Comparison of ENCODE assay signal across 8 mouse cellular contexts in the genomic region with DNA sequence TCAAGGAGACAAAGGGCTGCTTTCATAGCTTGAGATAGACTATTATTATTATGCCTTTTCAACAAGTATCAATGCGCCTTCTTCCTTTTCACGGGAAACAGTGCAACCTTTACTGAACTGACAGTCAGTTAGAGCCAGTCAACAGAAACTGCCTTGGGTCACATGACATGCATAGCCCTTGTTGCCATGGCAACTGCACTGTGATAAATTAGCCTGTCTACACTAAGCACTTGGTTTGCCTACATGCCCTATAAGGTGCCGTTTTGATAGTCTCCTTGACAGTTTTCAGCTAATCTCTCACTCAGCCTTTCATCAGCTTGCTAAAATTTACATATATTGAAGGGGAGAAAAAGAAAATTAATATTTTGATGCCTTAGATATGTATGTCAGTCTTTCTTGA.
DNase-seq lines count a peak whose midpoint lies in the region; ATAC-seq and TF ChIP-seq lines count a peak whose summit lies in the region.

No protein-coding gene starts in this region.

- H3K36me3 ChIP-seq in ES-E14 (ENCODE audit: control insufficient read depth, insufficient read depth, low read length, poor library complexity, severe bottlenecking): no peaks in the 10 kb centered on the region
- H3K36me3 ChIP-seq in midbrain, embryonic 10.5 days: no peaks in the 10 kb centered on the region

- ATAC-seq in erythroblast, adult 5-6 weeks (replicated peaks; ENCODE audit: low FRiP score, poor library complexity, severe bottlenecking): no peak

- no peak overlapping the region for H3K27ac ChIP-seq in ES-E14 (ENCODE audit: insufficient read depth, low read depth, low read length, poor library complexity, severe bottlenecking)
- no peak overlapping the region for H3K27ac ChIP-seq in midbrain, embryonic 10.5 days (replicated peaks)

- in situ Hi-C loops in ES-E14 (cut with MboI; ENCODE audit: low sequenced_read_pairs in 2 of 2, unreplicated experiment in 2 of 2): no loop called here

- no peak overlapping the region for H3K9ac ChIP-seq in ES-E14 (ENCODE audit: insufficient read depth, low read depth, low read length, poor library complexity, severe bottlenecking)

- no peaks in the 10 kb centered on the region for H3K4me1 ChIP-seq in ES-E14 (ENCODE audit: control insufficient read depth in 2 of 2, insufficient read depth in 2 of 2, low read length in 2 of 2, poor library complexity in 1 of 2)
- 0 out of 2 replicates have a peak, but pooled peaks cover 4% of the 10 kb centered on the region for H3K4me1 ChIP-seq in midbrain, embryonic 10.5 days

- no peak overlapping the region for H3K4me3 ChIP-seq in ES-E14 (ENCODE audit: insufficient read depth in 1 of 2, low read depth in 1 of 2, low read length in 2 of 2, poor library complexity in 1 of 2, severe bottlenecking in 1 of 2)
- no peak overlapping the region for H3K4me3 ChIP-seq in midbrain, embryonic 10.5 days

- no peaks in the 10 kb centered on the region for H3K9me3 ChIP-seq in ES-E14 (ENCODE audit: control insufficient read depth, insufficient read depth, low read depth, low read length)
- no peaks in the 10 kb centered on the region for H3K9me3 ChIP-seq in midbrain, embryonic 10.5 days (replicated peaks)

- WGBS in midbrain, embryonic 10.5 days: 58% methylated on average over 3 of the region's 3 CpGs

- peak; percentile 6 for DNase-seq in ES-E14 (ENCODE audit: low read depth, low spot score)
- DNase-seq in cerebellum, adult 8-10 months: peak; percentile 8
- peak; percentile 87 for DNase-seq in forelimb bud, embryonic 11.5 days (ENCODE audit: low read depth, low spot score)
- peak; percentile 45 for DNase-seq in midbrain, embryonic 10.5 days (ENCODE audit: low spot score)
- no peak for DNase-seq in spleen, postnatal 4 days (ENCODE audit: low spot score in 2 of 2)
- no peak for DNase-seq in adrenal gland, adult 18-20 months (ENCODE audit: low spot score in 2 of 2)
- no peak for DNase-seq in heart, adult 9 months (ENCODE audit: low spot score in 2 of 2)

- H3K27me3 ChIP-seq in midbrain, embryonic 10.5 days (ENCODE audit: low read depth, poor library complexity, severe bottlenecking): no peaks in the 10 kb centered on the region

TF ChIP-seq in ES-E14, 5 proteins besides CTCF, POLR2A, EP300 and RAD21:
- TF ChIP-seq MAFK (IDR thresholded peaks at IDR 0.05; ENCODE audit: insufficient read depth, low read depth, low read length) (no peak), CHD2 (IDR thresholded peaks at IDR 0.05; ENCODE audit: low read depth, low read length) (no peak), HCFC1 (IDR thresholded peaks at IDR 0.05; ENCODE audit: borderline replicate concordance, insufficient read depth, low read length) (no peak), ZNF384 (IDR thresholded peaks at IDR 0.05; ENCODE audit: low read depth, low read length) (no peak), ZC3H11A (IDR thresholded peaks at IDR 0.05; ENCODE audit: borderline replicate concordance, low read depth, low read length) (no peak)

Comparison
In these comparisons a context has a peak if more than half of its experiments do, and no peak if none do; other contexts are left out.
1. DNase-seq: peak in ES-E14 (single experiment), cerebellum, adult 8-10 months (single experiment), forelimb bud, embryonic 11.5 days (single experiment) and midbrain, embryonic 10.5 days (single experiment); none in spleen, postnatal 4 days (0 of 2), adrenal gland, adult 18-20 months (0 of 2) and heart, adult 9 months (0 of 2).